Mouse (Mus musculus) cerebellum, postnatal 25 days (tissue): Measurements from ENCODE around the gene Arpc5.
"Not testable (repeated sequence)": the region's sequence is repeated elsewhere in the genome, so short reads cannot be mapped to it uniquely, and the experiment has no call there.

Experiments
- DNase-seq, 2 experiments: peaks; one replicate each; pipeline ENCODE4 v3.0.0; 2021; ENCODE audit warnings: mixed read lengths in 2 of 2

The Arpc5 gene

DNA sequence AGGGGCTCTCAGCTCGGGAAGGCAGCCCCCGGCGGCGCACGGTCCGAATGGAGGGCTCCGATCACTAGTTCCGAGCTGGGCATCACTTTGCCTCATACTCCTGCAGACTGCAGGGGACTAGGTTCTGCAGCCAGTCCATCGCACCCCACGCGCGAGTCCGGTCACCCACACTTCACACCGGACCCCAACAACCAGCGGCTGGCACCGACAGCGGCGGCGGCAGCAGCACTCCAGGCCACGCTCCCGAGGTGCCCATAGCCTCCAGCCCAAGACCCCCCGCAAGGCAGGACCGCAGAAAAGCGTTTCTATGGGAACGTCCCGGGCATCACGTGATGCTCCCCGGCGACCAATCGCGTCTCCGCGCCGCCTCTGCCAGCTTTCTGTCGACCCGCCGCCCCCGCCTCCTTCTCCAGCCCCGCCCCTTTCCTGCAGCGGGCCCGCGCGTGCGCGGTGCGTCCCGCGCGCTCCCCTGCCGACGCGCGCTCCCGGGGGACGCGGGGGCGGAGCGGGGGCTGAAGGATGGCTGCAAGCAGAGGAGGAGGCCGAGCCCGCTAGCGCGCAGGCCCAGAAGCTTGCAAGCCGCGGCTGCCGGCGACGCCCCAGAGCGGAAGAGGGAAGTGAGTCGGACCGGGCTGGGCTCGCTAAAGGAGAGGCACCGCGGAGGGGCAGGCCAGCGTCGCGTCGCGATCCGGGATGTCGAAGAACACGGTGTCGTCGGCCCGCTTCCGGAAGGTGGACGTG, at the start of gene Arpc5, which contains the start of gene Rgl1:
TSS of gene Arpc5 (plus strand) at position 511 of the 741 bp plus-strand sequence.
TSS of gene Rgl1 (minus strand) at position 320 of the 741 bp plus-strand sequence.
- peak; percentile 97 to 98 for DNase-seq

DNA sequence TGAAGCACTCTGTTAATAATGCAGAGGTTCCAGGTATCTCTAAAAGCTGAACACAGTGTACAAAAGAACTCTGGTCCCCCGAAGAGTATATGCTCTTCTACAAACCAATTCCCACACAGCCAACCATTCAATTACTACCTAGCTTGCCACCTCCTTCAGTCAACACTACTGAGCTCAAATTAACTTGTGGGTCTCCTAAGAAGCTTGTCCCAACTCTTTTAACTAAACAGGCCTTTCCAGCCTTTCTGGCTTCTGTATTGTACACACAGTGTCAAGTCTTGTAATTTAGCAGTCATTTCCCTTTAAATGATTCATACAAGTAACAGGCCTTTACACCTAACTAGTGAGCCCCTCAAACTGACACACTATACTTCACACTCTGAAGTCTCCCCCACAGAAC, 49.0 kb upstream of the Arpc5 start:
- DNase-seq: no peak

DNA sequence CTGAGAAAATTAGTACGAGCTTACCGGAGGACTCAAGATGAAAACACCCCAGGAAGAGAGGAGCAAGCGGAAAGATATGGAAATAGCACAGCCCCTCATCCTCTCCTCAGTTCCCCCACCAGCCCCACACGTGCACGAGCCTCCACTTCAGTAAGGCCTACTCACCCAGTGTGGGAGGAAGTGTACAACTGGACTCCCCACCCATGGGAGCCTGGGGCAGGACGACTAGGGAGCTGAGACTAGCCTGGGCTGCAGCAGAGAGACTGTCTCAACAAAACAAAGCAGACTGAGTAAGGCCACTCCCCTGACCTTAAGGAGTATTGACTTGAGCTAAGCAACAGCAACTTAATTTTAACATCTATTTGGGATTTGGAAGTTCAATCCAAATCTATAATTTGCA, 48.1 kb upstream of the Arpc5 start:
- DNase-seq: no peak

DNA sequence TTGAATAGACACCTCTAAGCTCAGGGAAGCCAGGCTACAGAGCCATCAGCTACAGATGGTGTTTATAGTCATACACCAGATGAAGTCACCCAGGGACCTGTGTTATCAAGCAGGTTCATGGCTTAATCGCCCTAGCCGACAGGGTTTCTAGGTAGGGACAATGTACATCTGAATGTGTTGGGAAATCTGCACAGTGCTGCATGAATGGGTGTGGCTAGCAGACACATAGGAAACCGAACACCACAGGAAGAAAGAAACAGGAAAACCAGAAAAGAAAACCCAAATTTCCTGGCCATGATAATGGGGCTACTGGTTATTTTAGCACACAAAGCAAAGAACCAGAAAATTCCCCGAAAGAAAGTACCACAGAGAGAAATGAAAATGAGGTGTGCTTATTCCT, 45.4 kb upstream of the Arpc5 start:
- no peak for DNase-seq

DNA sequence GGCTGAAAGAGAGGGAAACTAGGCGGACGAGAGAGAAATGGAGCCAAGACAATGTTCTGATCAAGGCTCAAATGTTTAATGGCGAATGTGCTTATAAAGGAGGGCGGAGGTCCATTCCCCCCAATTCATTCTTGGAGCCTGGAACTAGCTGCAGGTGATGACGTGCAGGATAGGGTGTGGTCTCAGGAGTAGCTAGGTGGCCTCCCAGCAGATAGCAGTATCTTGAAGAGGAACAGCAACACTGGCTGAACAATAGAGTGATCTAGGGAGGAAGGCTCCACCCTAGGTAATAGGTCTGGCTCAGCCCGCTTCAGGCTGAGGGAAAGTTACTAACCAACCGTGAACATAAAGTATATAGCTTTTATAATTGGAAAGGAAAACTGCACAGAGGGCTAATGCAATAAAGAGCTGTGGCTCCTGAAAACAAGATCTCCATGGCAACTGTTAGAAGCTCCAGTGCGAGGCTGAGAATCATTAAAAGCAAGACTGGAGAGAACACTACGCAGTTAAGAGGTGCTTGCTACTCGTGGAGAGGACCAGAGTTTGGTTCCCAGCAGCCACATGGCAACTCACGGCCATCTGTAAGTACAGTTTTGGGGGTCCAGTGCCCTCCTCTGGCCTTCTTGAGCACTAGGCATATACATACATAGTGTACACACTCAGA, 44.7 kb upstream of the Arpc5 start:
- DNase-seq: no peak

DNA sequence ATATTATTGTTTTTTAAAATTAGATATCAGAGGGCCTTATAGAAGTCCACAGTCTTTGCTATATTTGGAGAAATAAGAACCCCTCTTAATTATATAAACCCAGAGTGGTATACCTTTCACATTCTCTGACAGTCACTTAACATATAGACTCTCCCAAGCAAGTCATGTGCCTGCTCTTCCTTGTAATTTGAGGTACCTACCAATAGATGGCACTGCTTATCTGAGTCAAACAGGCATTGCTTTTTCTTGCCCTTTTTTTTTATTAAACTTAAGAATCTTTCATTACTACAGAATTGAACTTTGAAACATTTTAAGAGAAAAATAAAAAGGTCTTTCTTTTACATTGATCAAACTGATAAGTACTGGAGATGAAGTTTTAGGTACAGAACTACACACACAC, 42.1 kb upstream of the Arpc5 start:
- DNase-seq: no peak

DNA sequence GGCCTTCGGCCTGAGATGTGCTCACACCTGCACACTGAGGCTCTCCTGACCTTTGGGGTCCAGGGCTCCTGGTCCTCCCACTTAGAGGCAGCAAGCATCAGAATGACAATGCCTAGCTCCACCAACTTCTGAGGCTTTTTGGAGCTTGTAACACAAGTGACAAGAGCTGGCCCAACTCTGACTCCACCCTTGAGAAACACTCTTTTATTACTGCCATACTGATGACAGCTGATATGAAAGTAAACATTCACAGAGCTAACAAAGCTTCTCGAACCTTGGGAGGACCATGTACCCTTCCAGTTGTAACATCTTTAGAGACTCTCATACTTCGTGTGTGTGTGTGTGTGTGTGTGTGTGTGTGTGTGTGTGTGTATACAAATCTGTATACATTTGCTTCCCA, 40.2 kb upstream of the Arpc5 start:
- DNase-seq: no peak

DNA sequence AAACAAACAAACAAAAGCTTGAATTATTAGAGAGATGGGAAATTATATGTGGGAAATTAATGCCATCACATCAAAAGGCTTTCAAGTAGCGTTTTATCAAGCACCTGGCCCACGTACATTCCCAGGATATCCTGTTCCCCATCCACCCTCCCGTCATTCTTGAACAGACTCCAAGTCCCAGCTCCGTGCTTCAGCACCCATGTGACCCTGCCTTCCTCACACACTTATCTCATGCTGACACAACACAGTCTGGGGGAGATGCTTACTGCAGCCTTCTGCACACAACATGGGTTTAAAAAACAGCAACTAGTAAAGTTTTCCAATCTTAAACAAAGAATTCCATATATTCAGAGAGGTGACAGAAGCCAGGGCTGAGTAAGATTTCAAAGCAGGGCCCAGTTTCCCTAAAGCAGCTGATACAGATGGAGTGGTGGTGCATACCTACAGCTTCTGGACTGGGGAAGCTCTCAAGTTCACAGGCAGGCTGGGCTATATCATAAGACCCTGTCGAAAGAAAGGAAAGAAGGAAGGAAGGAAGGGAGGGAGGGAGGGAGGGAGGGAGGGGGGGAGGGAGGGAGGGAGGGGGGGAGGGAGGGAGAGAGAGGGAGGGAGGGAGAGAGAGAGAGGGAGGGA, 38.6 kb upstream of the Arpc5 start:
- DNase-seq: no peak

DNA sequence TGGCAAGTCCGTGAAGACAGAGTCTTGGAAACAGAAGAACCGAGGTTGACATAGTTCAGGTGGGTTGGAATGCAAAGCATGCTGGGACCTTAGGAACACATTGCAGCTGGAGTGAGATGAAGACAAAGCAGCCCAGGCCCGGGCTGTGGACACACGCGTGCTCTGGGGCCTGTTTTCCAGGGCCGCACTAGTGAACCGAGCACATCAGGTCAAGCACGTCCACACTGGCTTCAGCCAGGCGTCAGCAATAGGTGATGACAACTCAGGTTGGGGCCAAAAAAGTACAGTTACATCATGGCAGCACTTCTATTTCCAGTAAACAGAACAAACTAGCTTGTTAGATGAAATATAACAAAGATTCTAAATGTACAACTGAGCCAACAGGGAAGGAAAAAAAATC, 27.5 kb upstream of the Arpc5 start:
- DNase-seq: no peak

DNA sequence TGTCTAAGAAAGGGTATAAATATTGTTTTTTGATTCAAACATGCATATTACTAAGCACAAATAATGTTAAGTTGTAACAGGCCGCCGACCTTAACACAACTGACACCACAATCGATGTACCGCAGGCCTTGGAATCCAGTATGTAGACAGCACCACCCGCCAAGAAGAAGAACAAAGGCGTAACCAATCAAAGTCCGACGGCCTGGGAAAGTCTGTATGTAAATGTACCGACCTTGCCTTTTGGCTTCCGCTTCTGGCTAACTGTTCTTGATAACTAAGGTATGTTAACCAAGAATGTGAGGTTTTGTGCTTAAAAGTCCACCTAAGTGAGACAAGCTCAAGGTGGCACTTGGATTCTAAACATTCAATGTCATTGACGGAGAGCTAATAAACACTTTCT, 27.0 kb upstream of the Arpc5 start:
- DNase-seq: no peak

DNA sequence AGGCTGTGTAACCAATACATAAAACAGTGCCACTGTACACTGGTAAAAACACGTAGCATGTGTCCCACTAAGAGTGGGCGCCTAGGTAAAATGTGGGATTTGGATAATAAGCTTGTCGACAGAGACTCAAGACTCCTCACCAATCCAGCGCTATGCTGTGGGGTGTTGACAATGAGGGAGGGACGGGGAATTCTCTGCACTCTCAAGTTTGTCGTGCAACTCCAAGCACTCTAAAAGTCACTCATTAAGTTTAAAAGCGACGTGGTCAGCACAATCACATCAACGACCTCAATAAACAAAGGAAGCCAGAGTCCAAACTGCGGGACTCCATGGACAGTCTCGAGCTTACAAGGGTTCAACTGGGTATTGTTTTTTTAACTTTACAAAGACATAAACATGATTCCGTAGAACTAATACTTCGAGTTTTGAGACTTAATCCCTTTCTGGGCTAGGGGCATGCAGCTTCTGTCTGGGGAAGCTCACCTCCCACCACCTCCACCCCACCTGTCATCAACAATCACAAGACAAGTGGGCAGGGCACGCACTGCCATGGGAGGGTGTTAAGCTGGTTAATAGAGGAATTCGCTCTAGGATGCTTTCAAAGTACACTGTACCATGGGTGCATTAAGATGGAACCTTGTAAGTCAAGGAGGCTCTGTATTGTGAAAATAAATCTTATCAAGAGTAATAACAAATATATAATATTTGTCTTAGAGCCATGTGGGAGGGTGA, 23.1 kb upstream of the Arpc5 start:
- no peak for DNase-seq

DNA sequence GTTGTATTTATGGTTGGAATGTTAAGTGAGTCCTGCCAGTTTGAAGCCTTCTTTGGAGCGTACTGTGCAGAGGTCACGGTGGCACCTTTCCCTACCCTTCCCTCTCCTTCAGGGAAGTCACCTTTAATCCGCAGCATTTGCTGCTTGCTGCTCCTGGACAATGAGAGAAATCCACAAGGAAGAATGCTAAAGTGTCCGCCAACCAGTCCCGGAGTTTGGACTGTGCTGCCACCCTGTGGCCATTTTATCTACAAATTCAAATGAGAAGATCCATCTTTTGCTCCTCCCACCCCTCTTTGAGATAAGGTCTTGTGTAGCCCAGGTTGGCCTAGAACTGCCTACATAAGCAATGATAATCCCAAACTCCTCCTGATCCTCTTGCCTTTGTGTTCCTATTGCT, 19.9 kb upstream of the Arpc5 start:
- DNase-seq: peak; percentile 82 to 90

DNA sequence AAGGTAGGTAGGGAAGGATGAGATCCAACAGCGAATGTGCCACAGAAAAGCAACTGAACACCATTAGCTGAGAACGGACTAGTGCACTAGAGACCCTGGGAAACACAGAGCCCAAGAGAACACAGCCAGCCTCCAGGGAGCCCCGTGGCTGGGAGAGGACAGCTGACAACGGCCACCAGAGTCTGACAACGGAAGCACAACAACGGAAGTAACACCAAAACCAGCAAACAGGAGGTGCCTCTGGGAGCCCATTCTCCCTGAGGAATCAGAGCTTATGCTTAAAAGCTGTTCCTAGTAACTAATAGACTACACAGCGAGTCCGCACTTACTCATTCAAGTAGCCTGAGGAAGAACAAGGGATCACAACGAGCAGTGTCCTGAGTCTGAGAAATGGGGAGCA, 17.1 kb upstream of the Arpc5 start:
- DNase-seq: no peak

DNA sequence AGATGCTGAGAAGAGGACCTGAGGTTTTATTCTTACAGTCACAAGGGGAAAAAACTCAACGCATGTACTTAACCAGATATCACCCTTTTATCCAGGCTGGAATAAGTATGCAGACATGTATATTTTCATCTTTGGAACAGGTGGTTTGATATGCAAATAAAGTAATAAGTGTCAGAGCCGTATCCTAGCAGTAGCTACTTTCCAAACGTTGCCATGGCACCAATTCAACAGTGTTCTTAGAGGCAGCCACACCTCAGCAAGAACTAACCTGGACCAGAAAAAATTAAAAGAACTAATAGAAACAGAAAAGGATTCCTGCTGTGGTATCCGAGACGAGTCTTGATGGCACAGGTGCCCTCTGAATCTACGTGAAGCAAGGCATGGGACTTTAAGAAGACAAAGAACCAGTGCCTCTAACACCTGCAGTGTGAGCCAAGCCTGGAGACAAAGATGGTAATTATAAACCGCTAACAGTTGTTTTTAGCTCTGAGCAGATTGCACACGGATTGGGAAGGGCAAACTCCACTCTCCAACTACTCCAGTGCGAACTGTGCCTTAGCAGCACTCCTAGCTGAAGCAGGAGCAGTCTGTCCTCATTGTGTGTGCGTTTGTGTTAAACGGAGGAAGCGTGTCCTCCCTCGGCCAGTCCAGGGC, 15.9 kb upstream of the Arpc5 start, which contains the start of gene Apobec4:
TSS of gene Apobec4 (plus strand) at position 240 of the 654 bp plus-strand sequence.
- DNase-seq: no peak

DNA sequence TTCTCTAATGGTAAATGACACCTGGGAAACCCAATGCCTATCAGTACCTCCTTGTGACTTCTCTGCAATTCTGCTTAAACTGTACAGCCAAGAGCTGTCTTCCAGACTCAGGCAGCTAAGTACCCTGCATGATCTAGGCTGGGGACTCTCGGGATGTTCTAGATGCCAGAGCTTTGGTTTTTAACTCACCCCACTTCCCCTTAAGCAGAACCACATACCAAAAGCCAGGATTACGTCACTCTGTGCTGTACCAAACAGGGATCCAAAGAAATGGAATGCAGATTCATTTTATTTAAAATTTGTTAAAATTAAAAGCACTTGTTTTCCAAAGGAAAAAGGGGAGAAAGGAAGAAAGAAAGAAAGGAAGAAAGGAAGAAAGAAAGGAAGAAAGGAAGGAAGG, 4.6 kb upstream of the Arpc5 start:
- no peak for DNase-seq

DNA sequence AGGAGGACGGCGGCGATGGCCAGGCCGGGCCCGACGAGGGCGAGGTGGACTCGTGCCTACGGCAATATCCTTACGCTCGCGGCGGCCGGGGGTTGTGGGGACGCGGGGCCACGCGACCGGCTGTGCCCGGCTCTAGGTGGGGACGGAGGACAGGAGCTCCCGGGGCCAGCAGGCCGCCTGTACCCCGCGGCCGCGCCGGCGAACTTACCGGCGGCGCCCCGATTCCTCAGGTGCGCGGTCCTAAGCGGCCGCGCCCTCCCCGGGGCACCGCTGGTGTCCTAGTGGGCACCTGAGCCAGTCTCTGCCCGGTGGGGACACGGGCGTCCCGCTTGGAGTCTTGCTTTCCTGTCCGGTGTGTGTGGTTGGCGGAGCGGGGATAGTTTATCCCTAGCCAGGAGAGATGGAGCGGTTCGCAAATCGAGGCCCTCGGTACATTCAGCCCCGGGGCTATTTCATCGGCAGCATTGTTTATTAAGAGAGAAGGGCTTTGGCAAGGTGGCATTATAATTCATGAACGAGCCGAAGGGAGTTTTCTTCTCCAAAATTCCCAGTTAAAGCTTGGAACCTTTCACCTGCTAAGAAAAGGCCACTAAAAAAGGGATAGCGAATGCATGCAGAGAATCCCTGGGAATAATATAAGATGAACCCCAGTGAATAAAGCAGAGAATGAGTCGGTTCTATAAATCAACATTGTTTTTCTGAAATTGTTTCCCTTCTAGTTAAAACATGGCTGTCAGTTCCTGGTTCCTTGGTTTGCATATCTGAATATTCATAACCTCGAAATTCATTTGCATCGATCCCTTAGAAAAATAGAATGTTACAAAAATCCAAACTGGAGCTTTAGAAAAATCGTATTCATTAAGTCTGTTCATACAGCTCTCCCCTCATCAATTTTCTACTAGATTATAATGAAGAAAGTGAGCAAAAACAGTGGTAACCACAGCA, 734 bp downstream of the Arpc5 start:
- no peak for DNase-seq

DNA sequence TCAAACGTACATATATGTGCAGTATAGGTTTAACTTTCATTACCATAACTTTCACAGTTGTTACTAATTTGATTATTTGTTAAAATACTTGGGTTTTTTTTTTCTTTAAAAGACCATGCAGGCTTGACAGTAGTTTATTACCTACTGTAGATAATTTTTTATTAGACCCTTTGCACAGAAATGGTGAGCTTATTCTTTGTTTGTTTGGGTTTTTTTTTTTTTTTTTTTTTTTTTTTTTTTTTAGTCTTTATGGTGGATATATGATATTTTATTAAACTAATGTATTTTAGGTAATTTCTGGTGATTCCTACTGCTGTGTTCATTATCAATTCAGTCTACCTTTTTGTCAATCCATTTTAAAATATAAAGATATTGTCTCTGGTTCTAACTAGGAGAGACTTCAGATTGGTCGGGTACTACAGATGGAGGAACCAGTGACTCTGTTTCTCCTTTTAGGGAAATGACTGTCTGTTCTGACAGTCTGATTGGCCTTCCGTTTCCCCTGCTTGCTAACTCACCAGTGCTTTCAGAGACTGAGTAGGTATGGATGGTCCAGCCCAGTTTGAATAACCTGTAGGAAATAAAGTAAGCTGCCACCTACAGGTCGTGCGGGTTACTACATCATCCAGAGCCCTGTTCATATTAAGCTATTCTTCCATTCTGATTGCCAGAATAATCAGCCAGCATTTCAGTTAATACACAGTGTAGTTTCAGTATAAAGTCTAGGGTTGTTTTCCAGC, 1.6 kb downstream of the Arpc5 start:
- DNase-seq: peak; percentile 88 to 93

DNA sequence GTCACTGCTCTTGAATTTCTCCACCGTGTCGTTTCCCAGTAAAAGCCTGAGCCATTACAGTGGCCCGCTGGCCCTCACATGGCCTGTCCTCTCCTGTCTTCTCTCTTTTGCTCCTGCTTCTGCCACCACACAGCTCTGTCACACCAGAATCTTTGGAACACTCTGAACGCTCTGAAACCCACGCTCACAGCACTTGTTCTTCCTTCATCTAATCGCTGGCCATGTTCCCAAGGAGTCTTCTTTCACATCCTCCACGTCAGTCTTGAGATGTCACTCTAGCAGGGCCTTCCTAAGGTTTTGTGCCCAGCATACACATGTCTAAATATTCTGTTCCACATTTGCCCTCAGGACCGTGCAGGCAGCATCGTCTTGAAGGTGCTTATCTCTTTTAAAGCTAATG, 4.7 kb downstream of the Arpc5 start:
- DNase-seq: no peak

DNA sequence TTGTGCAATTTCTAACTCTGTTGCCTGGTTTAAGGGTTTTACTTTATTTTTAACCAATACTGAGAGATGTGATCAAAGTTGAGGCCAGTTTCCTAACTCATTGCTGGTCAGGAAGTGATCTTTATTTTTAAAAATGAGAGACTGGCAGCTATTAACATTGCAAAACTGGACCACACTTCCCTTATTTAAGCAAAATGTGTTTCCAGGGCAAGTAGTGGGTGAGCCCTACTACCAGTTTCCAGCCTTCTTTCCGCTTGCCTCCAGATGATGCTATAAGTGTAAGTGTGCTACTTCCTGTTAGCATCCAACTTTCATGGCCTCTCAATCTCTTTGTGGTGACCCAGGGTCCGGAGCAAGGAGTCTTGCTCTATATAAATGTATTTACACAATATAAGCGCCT, 8.3 kb downstream of the Arpc5 start:
- not testable (repeated sequence) for DNase-seq

DNA sequence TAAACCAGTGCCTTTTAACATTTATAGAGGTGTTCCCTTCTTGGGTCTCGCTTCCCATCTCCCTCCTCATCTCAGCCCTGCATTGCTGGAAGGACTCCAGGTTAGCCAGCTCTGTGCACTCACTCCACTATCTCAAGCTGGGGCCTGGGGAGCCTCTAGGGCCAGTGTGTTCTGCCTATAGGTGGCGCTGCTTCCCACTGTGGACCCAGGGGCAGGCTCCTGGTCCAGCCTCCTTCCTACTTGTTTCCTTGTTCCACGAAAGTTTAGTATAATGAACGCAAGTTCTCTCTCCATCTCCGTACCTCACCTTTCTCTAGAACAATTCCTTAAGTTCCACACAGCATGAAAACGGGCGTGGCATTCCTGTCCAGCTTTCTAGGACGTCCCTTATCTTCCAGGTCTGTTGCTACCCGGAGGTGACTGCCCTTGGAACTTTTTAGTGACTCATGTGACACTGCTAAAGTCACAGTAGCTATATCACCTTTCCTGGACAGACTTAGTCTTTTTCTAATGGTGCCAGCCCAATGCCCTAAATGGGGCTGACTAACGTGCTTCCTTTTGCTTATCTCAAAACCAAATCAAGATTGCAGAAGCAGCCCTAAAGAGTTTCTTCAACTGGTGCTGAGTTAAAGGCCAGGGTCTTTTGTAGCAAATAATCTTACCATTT, 12.9 kb downstream of the Arpc5 start:
- DNase-seq: peak; percentile 57 to 73
